Mouse (Mus musculus) stomach, embryonic 16.5 days (tissue): ENCODE data around the gene Btbd6. TPM values are rescaled to one million over a fixed set of nuclear protein-coding genes. Genes with fewer than 3 reads are reported as not detected.

Experiments
- ATAC-seq: fragments of 200-750 bp; cut with Nextera tagmentation; 2 replicates; pipeline ENCODE4 v1.8.0; 2017; ENCODE audit warnings: moderate number of reproducible peaks, moderate TSS enrichment; ENCODE audit not compliant: insufficient read depth, low FRiP score
- H3K27ac ChIP-seq: fragments of 300-500 bp; sonication (generic); 2 replicates; pipeline ENCODE4 v1.5.1; 2014; ENCODE audit warnings: low read length
- H3K27me3 ChIP-seq: fragments of 300-500 bp; sonication (generic); 2 replicates; pipeline ENCODE4 v1.6.1; 2014; ENCODE audit warnings: low read length, control low read depth, mixed read lengths; ENCODE audit not compliant: control insufficient read depth, insufficient read depth
- H3K36me3 ChIP-seq: fragments of 300-500 bp; sonication (generic); 2 replicates; pipeline ENCODE4 v1.6.1; 2014; ENCODE audit warnings: low read length; ENCODE audit not compliant: control insufficient read depth, insufficient read depth
- H3K4me1 ChIP-seq: fragments of 300-500 bp; sonication (generic); 2 replicates; pipeline ENCODE4 v1.6.1; 2014; ENCODE audit warnings: low read length, control low read depth, mixed read lengths; ENCODE audit not compliant: control insufficient read depth, insufficient read depth
- H3K4me2 ChIP-seq: fragments of 300-500 bp; sonication (generic); 2 replicates; pipeline ENCODE4 v1.6.1; 2014; ENCODE audit warnings: low read depth, low read length, mixed read lengths
- H3K4me3 ChIP-seq: fragments of 300-500 bp; sonication (generic); replicated peaks from 2 replicates; pipeline ENCODE4 v1.5.1; 2014; ENCODE audit warnings: mild to moderate bottlenecking, low read length
- H3K9ac ChIP-seq: fragments of 300-500 bp; sonication (generic); 2 replicates; pipeline ENCODE4 v1.6.1; 2014; ENCODE audit warnings: low read length
- H3K9me3 ChIP-seq: fragments of 300-500 bp; sonication (generic); replicated peaks from 2 replicates; pipeline ENCODE4 v1.6.1; 2016; ENCODE audit warnings: low read length, control low read depth; ENCODE audit not compliant: control insufficient read depth
- WGBS: fragments of 180-500 bp; shearing (Covaris S2); extraction: QIAGEN DNeasy Blood & Tissue Kit; methylation state at CpG from one replicate; pipeline ENCODE4 v1.1.7; 2014; 5-methylcytosine and 5-hydroxymethylcytosine counted together
- polyA plus RNA-seq: library from polyadenylated mRNA; unstranded; fragments of >200 nt; fragmentation: Nextera tagmentation; extraction: Ambion mirVana; gene quantifications from 2 replicates; pipeline ENCODE4 v1.2.1, GENCODE M21; 2015

The Btbd6 gene
- polyA plus RNA-seq: 16.2 and 20.6 TPM in 2 replicates

DNA sequence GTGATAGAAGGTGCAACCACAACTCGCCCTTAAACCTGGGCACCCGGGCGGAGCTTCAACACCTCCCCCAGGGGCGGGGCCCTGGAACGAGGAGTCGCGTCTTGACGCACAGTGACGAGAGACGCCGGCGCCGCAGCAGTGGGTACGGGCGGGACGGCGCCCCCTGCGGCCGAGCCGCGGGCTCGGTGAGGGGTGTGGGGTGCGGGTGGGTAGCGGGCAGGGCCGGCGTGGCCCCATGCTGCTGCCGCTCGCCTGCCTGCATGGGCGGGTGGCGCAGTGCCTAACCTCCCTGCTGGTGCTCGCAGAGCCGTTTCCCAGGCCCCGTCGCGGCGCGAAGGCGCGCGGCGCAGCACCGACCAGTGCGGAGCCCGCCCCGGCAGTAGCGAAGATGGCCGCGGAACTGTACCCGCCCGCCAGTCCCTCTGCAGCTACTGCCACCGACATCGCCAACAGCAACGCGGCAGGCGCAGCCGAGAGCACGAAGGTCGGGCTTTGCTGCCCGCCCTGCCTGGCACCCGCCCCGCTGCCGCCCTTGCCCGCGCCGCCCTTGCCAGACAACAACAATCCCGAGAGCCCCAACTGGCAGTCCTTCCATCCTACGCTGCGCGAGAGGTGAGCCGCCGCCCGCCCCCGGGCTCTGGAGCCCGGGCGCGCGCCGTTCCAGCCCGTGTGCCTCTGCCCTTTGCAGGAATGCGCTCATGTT is at the start of gene Btbd6:
Gene Btbd6 (plus strand): TSS at position 112 of the 703 bp plus-strand sequence.
- WGBS: under 1% methylated on average over 74 of the region's 80 CpGs
- Histone ChIP-seq H3K9me3 (no peaks in the 10 kb centered on the region), H3K4me2 (peak within 1 kb of the TSS; percentile 91), H3K4me3 (peak within 1 kb of the TSS; percentile 72), H3K4me1 (peaks cover 15% of the 10 kb centered on the region), H3K36me3 (peaks cover 12% of the 10 kb centered on the region), H3K27me3 (no peaks in the 10 kb centered on the region), H3K27ac (peak within 1 kb of the TSS; percentile 65), H3K9ac (peak within 1 kb of the TSS; percentile 86)
- peak; percentile 95 for ATAC-seq

DNA sequence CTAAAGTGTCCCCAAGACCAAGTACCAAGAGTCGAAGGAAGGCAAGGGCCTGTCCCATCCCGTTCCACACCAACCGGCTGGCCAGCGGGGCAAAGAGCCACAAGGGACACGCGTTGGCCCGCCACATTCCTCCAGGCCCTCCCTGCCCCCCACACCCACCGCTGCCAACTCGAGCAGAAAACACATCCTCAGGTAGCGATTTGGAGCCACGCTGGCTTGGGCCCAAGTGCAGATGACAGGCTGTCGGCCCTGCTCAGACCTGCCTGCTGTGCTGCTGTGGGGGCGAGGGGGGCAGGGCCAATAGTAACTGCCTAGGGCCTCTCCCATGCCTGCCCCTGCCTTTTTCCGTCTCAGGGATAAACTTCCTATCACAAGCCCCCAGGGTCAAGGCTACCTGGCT is 49.0 kb upstream of the Btbd6 start:
- no peak for ATAC-seq
- WGBS: 70% methylated on average over 14 of the region's 14 CpGs
- Histone ChIP-seq H3K36me3 (no peaks in the 10 kb centered on the region), H3K9me3 (no peaks in the 10 kb centered on the region), H3K4me2 (peak overlapping the region; percentile 78), H3K27me3 (peaks cover 40% of the 10 kb centered on the region), H3K4me1 (no peaks in the 10 kb centered on the region; the same call in 1 of the 2 replicates), H3K27ac (no peak overlapping the region), H3K4me3 (peak overlapping the region; percentile 60; the same call in 1 of the 2 replicates), H3K9ac (no peak overlapping the region; the same call in 1 of the 2 replicates)

DNA sequence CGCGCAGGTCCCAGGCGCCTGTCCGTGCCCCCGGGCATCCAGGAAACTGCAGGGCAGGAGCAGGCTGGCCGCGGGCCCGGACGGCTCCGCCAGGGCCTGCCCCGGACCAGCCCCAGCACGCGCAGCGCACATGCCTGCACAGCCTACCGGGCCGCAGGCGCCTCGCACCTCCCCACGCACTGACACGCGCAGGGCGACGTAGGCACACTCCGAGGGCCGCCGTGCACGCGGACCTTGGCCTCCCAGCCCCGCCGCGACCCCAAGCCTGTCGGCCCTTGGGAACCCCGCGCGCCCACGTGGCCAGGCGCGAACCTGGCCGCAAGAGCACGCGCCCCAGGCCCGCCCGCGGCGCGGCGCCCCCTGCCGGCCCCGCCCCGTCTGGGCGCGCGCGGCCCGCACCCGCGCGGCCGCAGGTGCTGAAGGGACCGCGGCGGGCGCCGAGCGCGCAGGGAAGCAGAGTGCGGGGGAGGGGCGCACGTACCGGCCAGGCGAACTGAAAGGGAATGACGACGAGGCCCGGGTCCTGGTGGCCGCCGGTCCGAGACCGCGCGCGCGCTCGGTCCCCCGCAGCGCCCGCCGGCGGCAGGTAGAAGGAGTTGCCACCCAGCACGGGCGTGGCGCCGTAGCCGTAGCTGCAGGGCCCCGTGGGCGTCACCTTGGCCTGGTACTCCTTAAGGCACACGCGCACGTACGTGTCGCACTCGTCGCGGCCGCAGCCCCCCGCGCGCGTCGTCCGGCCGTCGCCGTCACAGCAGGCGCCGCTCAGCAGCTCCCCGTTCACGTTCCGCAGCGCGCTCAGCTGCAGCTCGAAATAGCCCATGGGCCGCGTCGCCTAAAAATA is 47.7 kb upstream of the Btbd6 start:
- H3K4me3 ChIP-seq: peak overlapping the region; percentile 60
- no peaks in the 10 kb centered on the region for H3K9me3 ChIP-seq
- ATAC-seq: peak; percentile 51
- H3K4me2 ChIP-seq: peak overlapping the region; percentile 78
- H3K9ac ChIP-seq: peak overlapping the region; percentile 73
- 1% methylated on average over 112 of the region's 124 CpGs for WGBS
- H3K27me3 ChIP-seq: peaks cover 40% of the 10 kb centered on the region
- H3K36me3 ChIP-seq: no peaks in the 10 kb centered on the region
- peak overlapping the region; percentile 56 for H3K27ac ChIP-seq
- H3K4me1 ChIP-seq: peaks cover 6% of the 10 kb centered on the region

DNA sequence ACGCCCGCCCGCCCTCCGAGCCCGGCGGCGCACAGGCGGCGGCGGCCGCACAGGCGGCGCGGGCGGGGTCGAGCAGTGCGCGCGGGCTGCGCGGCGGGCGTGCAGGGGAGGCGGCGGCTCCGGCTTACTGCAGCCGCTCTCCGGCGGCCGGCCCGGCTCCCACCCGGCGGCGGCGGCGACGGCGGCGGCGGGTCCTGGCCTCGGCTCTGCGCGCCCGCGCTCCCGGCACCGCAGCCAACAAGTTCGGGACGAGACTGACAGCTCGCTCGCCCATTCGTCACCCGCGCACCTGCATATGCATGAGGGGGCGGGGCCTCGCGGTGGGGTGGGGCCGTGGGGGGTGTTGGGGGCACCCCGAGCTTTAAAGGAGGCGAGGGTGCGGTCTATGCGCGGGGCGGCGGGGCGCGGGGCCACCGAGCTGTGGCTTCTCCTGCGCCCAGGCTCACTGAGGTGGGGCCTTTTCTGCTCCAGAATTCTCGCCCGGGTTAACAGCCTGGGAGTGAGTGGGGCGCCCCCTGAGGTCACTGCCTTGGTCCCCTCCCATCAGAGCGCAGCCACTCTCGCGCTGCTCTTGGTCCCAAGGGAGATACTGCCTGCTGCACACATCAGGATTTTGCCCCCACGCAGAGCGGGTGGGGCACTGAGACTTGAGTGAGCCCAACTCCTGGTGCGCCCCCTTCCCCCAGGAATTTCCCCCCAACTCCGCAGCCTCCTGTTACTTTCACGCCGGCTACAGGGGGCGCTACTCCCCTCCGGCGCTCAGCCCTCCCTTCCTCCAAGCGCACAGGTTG is 46.5 kb upstream of the Btbd6 start, which contains the start of gene Jag2:
Gene Jag2 (minus strand): TSS at position 215 of the 791 bp plus-strand sequence.
- Histone ChIP-seq H3K4me3 (peak within 1 kb of the TSS; percentile 60), H3K27ac (peak within 1 kb of the TSS; percentile 56), H3K4me1 (peaks cover 6% of the 10 kb centered on the region), H3K36me3 (no peaks in the 10 kb centered on the region), H3K27me3 (peaks cover 40% of the 10 kb centered on the region), H3K9me3 (no peaks in the 10 kb centered on the region), H3K9ac (peak within 1 kb of the TSS; percentile 73), H3K4me2 (peak within 1 kb of the TSS; percentile 78)
- 2% methylated on average over 50 of the region's 85 CpGs for WGBS
- ATAC-seq: peak; percentile 38

DNA sequence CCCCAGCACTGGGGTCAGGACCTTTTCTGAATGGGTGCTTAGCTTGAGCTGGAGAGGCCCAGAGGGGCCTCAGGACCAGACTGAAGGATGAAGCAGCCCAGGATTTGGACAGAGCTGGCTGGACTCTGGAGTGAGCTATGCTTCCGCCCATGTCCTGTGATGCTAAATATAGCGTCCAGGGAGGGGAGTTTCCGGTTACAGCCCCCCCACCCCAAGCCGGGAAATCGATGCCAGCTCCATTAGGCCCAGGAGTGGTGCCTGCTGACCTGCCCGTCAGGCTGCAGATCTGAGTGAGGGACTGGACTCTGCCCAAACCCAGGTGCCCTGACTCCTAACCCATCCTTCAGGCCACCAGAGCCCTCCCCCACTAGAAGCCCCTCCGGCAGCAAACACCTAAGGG is 43.6 kb upstream of the Btbd6 start:
- no peak for ATAC-seq
- no peaks in the 10 kb centered on the region for H3K9me3 ChIP-seq
- WGBS: 36% methylated on average over 7 of the region's 7 CpGs
- H3K27ac ChIP-seq: no peak overlapping the region
- H3K4me3 ChIP-seq: no peak overlapping the region
- peaks cover 36% of the 10 kb centered on the region for H3K27me3 ChIP-seq
- H3K36me3 ChIP-seq: no peaks in the 10 kb centered on the region
- H3K4me2 ChIP-seq: no peak overlapping the region
- H3K4me1 ChIP-seq: peaks cover 7% of the 10 kb centered on the region
- H3K9ac ChIP-seq: peak overlapping the region; percentile 38; the same call in 1 of the 2 replicates

DNA sequence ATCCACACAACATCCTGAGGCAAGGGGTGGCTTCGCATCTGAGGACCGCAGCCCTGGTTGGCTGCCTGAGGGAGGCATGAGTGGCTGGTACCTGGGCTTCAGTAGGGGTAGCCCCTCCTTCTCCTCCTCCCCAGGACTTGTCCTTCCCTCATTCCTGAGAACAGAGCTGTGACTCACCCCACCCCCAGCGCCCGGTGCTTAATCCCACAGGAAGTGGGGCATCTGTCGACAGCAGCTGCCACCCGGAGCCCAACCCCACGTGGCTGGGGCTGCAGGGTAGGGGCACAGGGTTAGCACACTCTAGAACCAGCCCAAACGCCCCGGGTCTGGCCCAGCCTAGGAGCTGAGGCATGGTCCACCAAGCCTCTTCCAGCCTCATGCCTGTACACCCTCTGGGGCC is 38.4 kb upstream of the Btbd6 start:
- Histone ChIP-seq H3K9me3 (no peaks in the 10 kb centered on the region), H3K36me3 (no peaks in the 10 kb centered on the region), H3K4me1 (peaks cover 29% of the 10 kb centered on the region), H3K27me3 (no peaks in the 10 kb centered on the region), H3K4me2 (no peak overlapping the region), H3K4me3 (no peak overlapping the region), H3K27ac (no peak overlapping the region), H3K9ac (peak overlapping the region; percentile 46; the same call in 1 of the 2 replicates)
- no peak for ATAC-seq
- WGBS: 37% methylated on average over 9 of the region's 9 CpGs

DNA sequence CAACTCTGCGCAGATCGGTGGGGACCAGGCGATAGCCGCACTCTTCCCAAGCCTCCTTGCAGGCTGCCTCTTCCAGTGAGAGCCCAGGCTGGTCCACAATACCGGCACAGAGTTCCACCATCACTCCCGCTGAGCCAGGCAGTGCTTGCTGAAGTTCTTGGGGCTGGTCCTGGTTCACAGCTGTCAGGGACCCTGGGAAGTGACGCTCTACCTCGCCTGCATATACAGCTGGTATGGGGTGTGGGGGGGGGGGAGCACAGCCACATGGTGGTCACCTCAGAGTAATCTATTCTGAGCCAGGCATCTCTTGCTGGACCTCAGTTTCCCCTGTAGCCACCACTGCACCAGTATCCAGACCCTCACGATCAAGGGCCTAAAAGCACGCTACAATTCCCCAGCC is 37.9 kb upstream of the Btbd6 start:
- WGBS: 74% methylated on average over 10 of the region's 10 CpGs
- Histone ChIP-seq H3K4me2 (no peak overlapping the region), H3K9ac (peak overlapping the region; percentile 46; the same call in 1 of the 2 replicates), H3K27me3 (no peaks in the 10 kb centered on the region), H3K9me3 (no peaks in the 10 kb centered on the region), H3K4me1 (peaks cover 29% of the 10 kb centered on the region), H3K36me3 (no peaks in the 10 kb centered on the region), H3K4me3 (no peak overlapping the region), H3K27ac (no peak overlapping the region)
- no peak for ATAC-seq

DNA sequence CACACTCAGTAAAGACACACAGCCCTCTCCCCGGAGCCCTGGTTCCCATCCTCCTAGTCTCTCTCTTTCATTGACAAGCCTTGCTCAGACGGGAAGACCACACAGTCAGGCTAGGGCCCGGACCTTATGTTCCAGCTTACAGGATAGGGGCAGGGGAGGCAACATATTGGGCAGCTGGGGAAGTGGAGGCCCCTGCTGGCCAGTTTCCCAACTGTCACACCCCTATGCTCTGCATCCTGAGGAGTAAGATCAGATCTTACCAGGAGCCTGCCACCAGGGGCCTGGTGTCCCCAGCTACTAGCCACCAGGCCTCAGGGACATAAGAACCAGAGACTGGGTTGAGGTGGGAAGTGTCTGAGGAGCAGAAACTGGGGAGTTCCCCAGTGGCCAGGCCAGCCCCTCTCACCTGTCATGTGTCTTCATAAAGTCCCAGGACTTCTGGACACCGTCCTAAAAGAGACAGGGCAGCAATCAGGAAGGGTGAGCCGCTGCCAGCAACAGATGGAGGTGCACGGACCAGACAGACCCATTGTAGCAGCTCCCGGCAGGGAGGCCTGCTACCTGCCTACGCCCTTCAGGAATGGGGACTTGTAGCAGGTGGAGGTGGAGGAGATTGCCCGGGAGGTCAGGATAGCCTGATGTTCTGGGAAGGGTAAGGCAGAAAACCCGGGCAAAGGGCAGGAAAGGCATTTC is 37.3 kb upstream of the Btbd6 start:
- H3K36me3 ChIP-seq: no peaks in the 10 kb centered on the region
- H3K4me3 ChIP-seq: no peak overlapping the region
- no peak overlapping the region for H3K27ac ChIP-seq
- ATAC-seq: no peak
- H3K9me3 ChIP-seq: no peaks in the 10 kb centered on the region
- 59% methylated on average over 10 of the region's 10 CpGs for WGBS
- no peak overlapping the region for H3K9ac ChIP-seq
- peaks cover 29% of the 10 kb centered on the region for H3K4me1 ChIP-seq
- no peaks in the 10 kb centered on the region for H3K27me3 ChIP-seq
- H3K4me2 ChIP-seq: no peak overlapping the region
